Mouse (Mus musculus) liver, adult 2 months (tissue): Measurements from ENCODE around the gene Rhog.

Source experiments
- CTCF ChIP-seq: fragments of 200-500 bp; IDR thresholded peaks from 2 replicates; pipeline ENCODE4 v1.5.1; 2011; ENCODE audit warnings: low read depth, low read length, control low read depth
- POLR2A ChIP-seq: fragments of 200-500 bp; IDR thresholded peaks from 2 replicates; pipeline ENCODE4 v1.6.1; 2011; ENCODE audit warnings: low read length, control low read depth; ENCODE audit not compliant: insufficient read depth; ENCODE audit errors: extremely low read depth

GRCm38 (mm10) chr7:102242917-102243316 lies 12.9 kb downstream of the Rhog start:
- no peak for TF ChIP-seq CTCF
- no peak for TF ChIP-seq POLR2A
